Mouse (Mus musculus): ENCODE results near the gene Il4i1. TPM values are rescaled to one million over a fixed set of nuclear protein-coding genes. Genes with fewer than 3 reads are reported as not detected.

Gene Il4i1
- total RNA-seq, 2 experiments from 2014 or later: 2.2 to 2.4 TPM

- intact Hi-C loops (cut with DNase I): no loop called here
- DNase-seq (ENCODE audit: low spot score in 2 of 2): no peak
Measured at GRCm38 (mm10) chr7:44884637-44885036, 68.5 kb downstream of the Il4i1 start.

- intact Hi-C loops (cut with DNase I): no loop called here
- DNase-seq (ENCODE audit: low spot score in 2 of 2): no peak
Measured at GRCm38 (mm10) chr7:44886964-44887363, 70.8 kb downstream of the Il4i1 start.

DNA sequence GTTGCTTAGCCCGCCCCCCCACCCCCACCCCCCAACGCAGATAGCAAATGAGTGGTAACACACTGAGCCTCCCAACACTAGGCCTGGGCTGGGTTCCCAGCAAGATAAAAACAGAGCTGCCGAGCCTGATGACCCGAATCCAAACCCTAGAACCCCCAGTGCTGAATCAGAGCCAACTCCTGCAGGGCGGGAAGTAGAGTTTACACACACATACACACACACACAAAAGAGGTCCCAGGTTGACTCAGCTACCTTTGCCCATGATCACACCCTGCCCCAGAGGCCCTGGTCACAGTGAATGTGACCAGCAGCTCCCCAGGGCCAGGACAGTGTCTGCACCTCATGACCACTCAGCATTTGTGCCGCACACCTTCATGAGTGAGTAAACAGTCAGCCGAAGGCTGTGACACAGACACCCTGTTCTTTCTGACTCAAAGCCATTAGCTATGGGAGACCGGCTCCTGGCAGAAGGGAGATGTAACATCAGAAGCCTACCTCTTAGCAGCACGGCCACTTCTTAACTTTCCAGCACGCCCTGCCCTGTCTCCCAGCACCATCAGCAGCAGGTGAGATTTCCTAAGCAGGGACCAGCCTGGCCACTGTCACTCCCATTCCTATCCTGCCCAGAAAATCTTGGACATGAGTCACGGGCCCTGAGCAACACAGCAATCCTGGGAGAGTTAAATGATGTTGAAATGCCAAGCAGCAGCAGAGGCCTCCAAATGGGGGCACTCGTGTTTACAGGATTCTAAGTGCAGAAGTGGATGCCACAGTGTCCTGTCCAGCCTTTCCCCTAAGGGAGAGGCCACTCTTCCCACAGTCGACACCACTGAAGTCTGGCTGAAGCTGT, 72.3 kb downstream of the Il4i1 start:
- DNase-seq (ENCODE audit: low spot score in 2 of 2): no peak
- intact Hi-C loops (cut with DNase I): no loop called here

GRCm38 (mm10) chr7:44890180-44890579, 74.0 kb downstream of the Il4i1 start:
- intact Hi-C loops (cut with DNase I): loop anchor here (2.0 kb wide), 1 partner anchor 19 kb away; no protein-coding TSS in a partner anchor
- DNase-seq (ENCODE audit: low spot score in 2 of 2): no peak

Small RNA genes within 50 kb of the gene (microRNA-seq; reads per million reads assigned to microRNA genes)
- gene Mir707: not detected

Other genes with a start within 250 kb of the Il4i1 start
- not detected for gene Napsa, start 244.0 kb upstream of the Il4i1 start, total RNA-seq (2021)
- 100 to 1,000 TPM in 1 of 2 experiments, 10 to 100 TPM in 1; 97.6 to 107 TPM for gene Kcnc3, start 225.7 kb upstream of the Il4i1 start, total RNA-seq (2021)
- 10 to 100 TPM; 17.7 to 20.6 TPM for gene Myh14, start 145.5 kb upstream of the Il4i1 start, total RNA-seq (2021)
- not detected for gene Izumo2, start 107.6 kb upstream of the Il4i1 start, total RNA-seq (2021)
- 10 to 100 TPM; 28.1 to 29.4 TPM for gene Vrk3, start 68.0 kb upstream of the Il4i1 start, total RNA-seq (2021)
- gene Zfp473, start 65.3 kb upstream of the Il4i1 start, total RNA-seq (2021): under 1 TPM; 0.32 to 0.36 TPM
- 10 to 100 TPM; 28.1 to 32.2 TPM for gene Nup62, start 299 bp upstream of the Il4i1 start, total RNA-seq (2021)
- gene Atf5, start 271 bp downstream of the Il4i1 start, total RNA-seq (2021): 10 to 100 TPM; 22.2 to 26.5 TPM
- gene Akt1s1, start 32.6 kb downstream of the Il4i1 start, total RNA-seq (2021): 10 to 100 TPM; 67.7 to 73.6 TPM
- 10 to 100 TPM; 71.9 to 75.6 TPM for gene Tbc1d17, start 32.7 kb downstream of the Il4i1 start, total RNA-seq (2021)
- gene Pnkp, start 40.8 kb downstream of the Il4i1 start, total RNA-seq (2021): 10 to 100 TPM; 26.8 TPM
- 100 to 1,000 TPM; 284 to 285 TPM for gene Ptov1, start 53.4 kb downstream of the Il4i1 start, total RNA-seq (2021)
- 10 to 100 TPM; 91.7 to 98.1 TPM for gene Med25, start 76.3 kb downstream of the Il4i1 start, total RNA-seq (2021)
- gene Fuz, start 79.7 kb downstream of the Il4i1 start, total RNA-seq (2021): 10 to 100 TPM; 18.2 to 20.6 TPM
- gene Ap2a1, start 113.1 kb downstream of the Il4i1 start, total RNA-seq (2021): 100 to 1,000 TPM; 346 to 355 TPM
- gene Tsks, start 126.8 kb downstream of the Il4i1 start, total RNA-seq (2021): 1 to 10 TPM; 1.4 to 3.4 TPM
- gene Cpt1c, start 158.5 kb downstream of the Il4i1 start, total RNA-seq (2021): 10 to 100 TPM; 85.4 to 97.7 TPM
- 100 to 1,000 TPM; 143 to 145 TPM for gene Prmt1, start 170.2 kb downstream of the Il4i1 start, total RNA-seq (2021)
- gene Irf3, start 181.3 kb downstream of the Il4i1 start, total RNA-seq (2021): 10 to 100 TPM; 29.2 to 38.7 TPM
- gene Bcl2l12, start 182.3 kb downstream of the Il4i1 start, total RNA-seq (2021): 1 to 10 TPM; 1.8 to 2.6 TPM
- 100 to 1,000 TPM; 174 to 177 TPM for gene Scaf1, start 200.0 kb downstream of the Il4i1 start, total RNA-seq (2021)
- gene Rras, start 201.6 kb downstream of the Il4i1 start, total RNA-seq (2021): 10 to 100 TPM; 12.9 to 13.9 TPM
- 10 to 100 TPM; 64.9 to 75.3 TPM for gene Prr12, start 236.5 kb downstream of the Il4i1 start, total RNA-seq (2021)
- 10 to 100 TPM; 59.7 to 63.7 TPM for gene Nosip, start 246.0 kb downstream of the Il4i1 start, total RNA-seq (2021)
- 1 to 10 TPM; 5.4 to 7.4 TPM for gene Prrg2, start 246.3 kb downstream of the Il4i1 start, total RNA-seq (2021)